Mouse (Mus musculus): ENCODE measurements around the gene Macrod1.

Macrod1 gene

DNA sequence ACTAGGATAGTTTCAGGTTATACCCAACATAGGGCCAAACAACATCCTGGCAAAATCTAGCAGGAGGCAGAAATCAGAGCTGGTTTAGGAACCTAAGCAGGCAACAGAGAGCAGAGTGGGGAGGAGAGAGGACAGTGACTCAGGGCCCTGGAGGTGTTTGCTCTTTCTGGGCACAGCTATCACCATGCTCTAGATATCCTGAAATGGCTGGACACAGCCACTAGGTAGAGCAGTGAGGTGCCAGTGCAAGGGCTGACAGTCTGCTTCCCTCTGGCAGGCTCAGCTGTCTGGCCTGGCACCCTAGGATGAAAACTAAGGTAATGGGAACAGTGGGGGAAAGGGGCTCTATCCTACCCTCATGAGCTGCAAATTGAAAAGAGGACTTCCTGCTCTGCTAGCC is 166.9 kb downstream of the Macrod1 start:
- in situ Hi-C loops (cut with MboI, MseI) = loop anchor here (10.0 kb wide), 1 partner anchor 1691 kb away; no protein-coding TSS in a partner anchor

GRCm38 (mm10) chr19:7224253-7224652 is 167.6 kb downstream of the Macrod1 start:
- in situ Hi-C loops (cut with MboI, MseI) = loop anchor here (10.0 kb wide), 1 partner anchor 1691 kb away; no protein-coding TSS in a partner anchor

- in situ Hi-C loops (cut with MboI, MseI) = loop anchor here (10.0 kb wide), 1 partner anchor 1690 kb away; no protein-coding TSS in a partner anchor
Observed at GRCm38 (mm10) chr19:7225096-7225690, 168.6 kb downstream of the Macrod1 start.

DNA sequence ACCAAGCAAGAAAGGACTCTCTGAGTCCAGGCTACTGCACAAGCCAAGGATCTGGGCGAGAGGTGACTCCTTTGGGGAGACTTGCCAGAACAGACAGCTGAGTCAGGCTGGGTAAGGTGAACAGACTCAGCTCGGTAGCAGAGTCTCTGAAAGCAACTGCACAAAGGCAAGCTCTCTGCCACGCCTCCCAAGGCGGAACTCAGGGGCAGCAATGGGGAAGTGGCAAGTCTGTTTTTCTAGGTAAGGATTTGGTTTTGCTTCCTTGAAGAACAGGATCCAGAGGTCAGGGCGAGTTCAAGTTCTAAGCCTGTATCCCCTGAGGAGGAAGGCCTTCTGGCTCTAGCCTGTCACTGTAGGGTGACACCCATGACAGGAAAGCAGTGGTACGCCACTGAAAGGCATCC is 169.9 kb downstream of the Macrod1 start:
- in situ Hi-C loops (cut with MboI, MseI) = loop anchor here (10.0 kb wide), 1 partner anchor 1688 kb away; no protein-coding TSS in a partner anchor

DNA sequence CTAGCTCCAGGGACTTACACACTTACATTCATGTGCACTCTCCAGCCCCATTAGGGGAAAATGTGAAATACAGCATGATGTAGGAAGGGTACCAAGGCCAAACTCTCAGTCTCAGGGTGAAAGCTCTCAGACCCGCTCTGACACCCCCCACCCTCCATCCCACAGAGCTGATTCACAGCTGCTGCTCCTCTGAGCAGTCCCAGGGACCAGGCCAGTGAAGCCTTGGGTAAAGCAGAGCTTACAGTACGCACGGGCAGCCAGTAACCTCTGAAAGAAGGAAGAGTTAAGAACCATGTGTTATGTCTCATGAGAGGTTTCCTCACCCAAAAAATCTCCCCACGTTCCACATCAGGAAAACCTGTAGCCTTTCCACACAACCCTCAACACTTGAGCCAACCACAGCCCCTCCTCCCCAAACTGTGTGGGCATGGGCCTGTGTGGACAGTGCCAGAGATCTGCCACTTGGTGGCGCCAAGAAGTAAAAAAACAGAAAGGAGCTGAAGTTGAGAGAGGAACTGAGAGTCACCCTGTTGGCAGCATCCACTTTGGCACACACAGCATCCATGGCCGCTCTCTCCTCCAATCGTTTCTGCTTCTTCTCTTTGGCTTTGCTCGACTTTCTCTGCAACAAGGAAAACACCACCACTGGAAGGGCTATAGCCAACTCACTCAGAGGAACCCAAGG is 178.1 kb downstream of the Macrod1 start:
- in situ Hi-C loops (cut with MboI, MseI) = no loop called here

- in situ Hi-C loops (cut with MboI, MseI) = no loop called here
Observed at GRCm38 (mm10) chr19:7235461-7235860, 178.9 kb downstream of the Macrod1 start.

DNA sequence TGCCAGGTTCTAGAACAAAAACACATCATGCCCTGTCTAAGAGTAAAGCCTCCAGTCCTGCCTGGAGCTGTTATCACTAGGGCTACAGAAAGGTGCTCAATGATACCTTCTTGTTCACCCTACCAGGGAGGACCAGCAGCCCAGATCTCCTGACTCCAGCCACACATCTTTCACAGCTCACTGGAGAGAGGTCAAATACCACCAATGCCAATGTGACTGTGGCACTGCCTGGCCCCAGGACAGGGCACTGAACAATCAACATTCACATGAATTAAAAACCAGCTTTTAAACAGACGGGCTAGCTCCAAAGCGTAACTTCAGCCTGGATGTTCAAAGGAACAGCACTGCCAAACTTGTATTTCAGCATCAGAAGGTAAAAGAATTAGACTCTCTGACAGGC is 179.4 kb downstream of the Macrod1 start:
- in situ Hi-C loops (cut with MboI, MseI) = no loop called here

GRCm38 (mm10) chr19:7236742-7237141 is 180.1 kb downstream of the Macrod1 start:
- in situ Hi-C loops (cut with MboI, MseI) = no loop called here

GRCm38 (mm10) chr19:7239574-7239973 is 183.0 kb downstream of the Macrod1 start:
- in situ Hi-C loops (cut with MboI, MseI) = no loop called here

DNA sequence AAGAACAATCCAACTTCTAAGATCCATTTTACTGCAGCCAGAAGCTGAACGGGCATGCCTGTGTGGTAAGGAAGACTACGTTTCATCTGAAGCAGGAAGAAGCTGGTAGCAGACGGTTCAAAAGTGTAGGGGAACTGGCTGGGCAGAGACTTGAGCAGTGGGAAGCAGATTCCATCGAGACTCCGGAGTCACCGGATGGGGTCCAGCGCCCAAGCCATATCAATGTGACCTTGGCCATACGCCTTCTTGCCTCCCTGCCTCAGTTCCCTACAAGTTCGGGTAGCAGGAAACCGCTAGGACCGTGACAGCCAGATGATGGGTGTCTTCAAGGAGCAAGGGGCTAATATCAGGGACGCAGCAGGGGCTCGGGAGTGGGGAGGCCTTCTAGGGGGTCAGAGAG is 183.7 kb downstream of the Macrod1 start:
- in situ Hi-C loops (cut with MboI, MseI) = no loop called here

DNA sequence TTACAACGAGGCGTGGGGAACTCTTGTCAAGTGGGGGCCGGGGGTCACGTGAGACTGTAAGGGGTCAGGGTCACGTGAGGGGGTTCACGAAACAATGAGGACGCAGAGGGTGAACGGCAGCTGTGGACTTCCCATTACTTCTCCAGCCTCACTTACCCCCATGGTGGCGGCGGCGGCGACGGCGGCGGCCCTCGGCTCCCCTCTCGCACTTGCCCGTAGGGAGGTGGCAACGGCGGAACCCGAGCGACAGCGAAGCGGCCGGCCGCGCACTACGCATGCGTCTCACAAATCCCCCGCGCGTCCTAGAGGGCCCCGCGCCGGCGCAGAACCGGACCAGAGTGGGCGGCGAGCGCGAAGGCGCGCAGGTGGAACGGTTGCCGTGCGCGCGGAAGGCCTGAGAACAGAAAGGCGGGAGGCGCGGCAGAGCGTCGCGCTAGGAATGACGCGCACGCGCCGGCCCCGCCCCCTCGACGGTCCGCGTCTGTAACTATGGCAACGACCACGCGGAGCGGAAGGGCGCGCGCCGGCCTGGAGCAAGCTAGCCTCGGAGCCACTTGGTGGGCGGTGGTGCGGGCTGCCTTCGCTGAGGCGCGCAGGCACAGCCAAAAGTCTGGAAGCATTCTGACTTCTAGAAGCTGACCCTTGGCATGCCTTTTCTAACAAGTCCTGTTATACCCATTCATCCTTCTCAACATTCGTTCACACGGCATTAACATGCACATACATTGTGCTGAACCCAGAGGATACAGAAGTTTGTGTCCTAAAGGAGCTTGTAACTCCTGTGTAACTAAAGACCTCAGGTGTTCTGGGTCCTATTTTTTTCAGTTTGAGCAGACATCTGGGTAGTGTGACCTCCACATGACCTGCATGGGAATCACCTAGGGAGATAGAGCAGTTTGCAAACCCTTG is 184.4 kb downstream of the Macrod1 start, which contains the start of gene Naa40:
TSS of gene Naa40 (minus strand) at position 402 of the 909 bp plus-strand sequence.
- in situ Hi-C loops (cut with MboI, MseI) = no loop called here

- in situ Hi-C loops (cut with MboI, MseI) = no loop called here
Observed at GRCm38 (mm10) chr19:7246021-7246420, 189.4 kb downstream of the Macrod1 start.
